Mouse (Mus musculus) bone marrow, adult 2 months (tissue): ENCODE measurements around the gene Tlnrd1. TPM values are rescaled to one million over a fixed set of nuclear protein-coding genes. Genes with fewer than 3 reads are reported as not detected.

Experiments used
- H3K27ac ChIP-seq: fragments of 200-500 bp; 2 replicates; pipeline ENCODE4 v1.5.1; 2012; ENCODE audit warnings: low read depth, mild to moderate bottlenecking, control low read depth, inconsistent platforms, low read length; ENCODE audit not compliant: control insufficient read depth, poor library complexity, insufficient read depth
- H3K4me1 ChIP-seq: fragments of 200-500 bp; 2 replicates; pipeline ENCODE4 v1.6.1; 2011; ENCODE audit warnings: low read length; ENCODE audit not compliant: control insufficient read depth, insufficient read depth
- H3K4me3 ChIP-seq: fragments of 200-500 bp; replicated peaks from 2 replicates; pipeline ENCODE3; 2011; ENCODE audit warnings: mild to moderate bottlenecking, low read depth, low read length, control low read depth; ENCODE audit not compliant: control insufficient read depth
- CTCF ChIP-seq: fragments of 200-500 bp; IDR thresholded peaks from 2 replicates; pipeline ENCODE4 v1.5.1; 2011; ENCODE audit warnings: low read length, control low read depth; ENCODE audit not compliant: control insufficient read depth, insufficient read depth
- POLR2A ChIP-seq: fragments of 200-500 bp; IDR thresholded peaks from 2 replicates; pipeline ENCODE4 v1.6.1; 2011; ENCODE audit warnings: low read depth, mild to moderate bottlenecking, control low read depth, low read length, borderline replicate concordance; ENCODE audit not compliant: control insufficient read depth
- WGBS: fragments of 180-500 bp; shearing (Covaris S2); methylation state at CpG from one replicate; pipeline ENCODE4 v1.1.7; 2018; 5-methylcytosine and 5-hydroxymethylcytosine counted together
- polyA plus RNA-seq: library from polyadenylated mRNA; stranded (reverse); fragments of >200 nt; gene quantifications from 2 replicates; pipeline ENCODE4 v1.2.4, GENCODE M21; 2011; ENCODE audit warnings: low replicate concordance; ENCODE audit not compliant: missing spikeins, insufficient read depth, insufficient read length

Gene Tlnrd1
- polyA plus RNA-seq, 1 experiment = 10.5 TPM

GRCm38 (mm10) chr7:83889383-83889782 lies 5.3 kb upstream of the Tlnrd1 start:
- Histone ChIP-seq H3K4me3 (no peak overlapping the region), H3K27ac (no peak overlapping the region), H3K4me1 (no peaks in the 10 kb centered on the region; the same call in 1 of the 2 replicates)
- 37% methylated on average over 3 of the region's 3 CpGs for WGBS
- TF ChIP-seq CTCF = no peak
- no peak for TF ChIP-seq POLR2A

DNA sequence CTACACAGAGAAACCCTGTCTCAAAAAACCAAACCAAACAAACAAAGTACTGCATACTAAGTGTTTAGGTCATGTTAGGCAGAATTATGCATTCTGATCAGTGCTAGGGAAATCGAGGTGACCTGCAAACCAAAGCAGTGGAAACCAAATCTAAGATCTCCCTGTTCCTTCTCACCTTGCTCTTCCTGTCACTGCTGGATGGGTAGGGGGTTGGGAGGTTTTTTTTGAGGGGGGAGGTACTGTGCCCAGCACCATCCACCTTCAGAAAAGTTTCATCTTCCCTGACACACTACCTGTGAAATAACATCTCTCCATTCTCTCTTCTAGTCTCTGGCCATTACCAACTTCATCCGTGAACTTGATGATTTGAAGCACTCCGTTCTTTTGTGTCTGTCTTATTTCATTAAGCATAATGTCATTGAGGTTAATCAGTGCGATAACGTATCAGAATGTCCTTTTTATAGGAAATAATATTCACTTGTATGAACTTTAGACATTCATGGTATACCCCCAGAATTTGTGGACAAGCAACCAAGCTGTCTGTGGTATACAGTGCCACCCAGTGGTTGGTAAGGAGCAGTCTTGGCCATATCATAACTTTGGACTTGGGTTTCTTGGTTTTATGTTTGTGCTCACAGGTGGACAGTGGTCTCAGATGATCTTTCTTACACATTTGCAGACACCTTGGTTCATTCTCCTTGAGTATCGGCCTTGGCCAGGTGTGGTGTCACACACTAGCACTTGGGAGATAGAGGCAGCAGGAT lies 2.4 kb upstream of the Tlnrd1 start:
- TF ChIP-seq POLR2A (no peak), CTCF (peak; percentile 47)
- Histone ChIP-seq H3K4me1 (peaks cover 5% of the 10 kb centered on the region), H3K27ac (peak overlapping the region; percentile 86), H3K4me3 (no peak overlapping the region)
- 83% methylated on average over 6 of the region's 6 CpGs for whole genome bisulfite sequencing

- H3K4me1 ChIP-seq = peaks cover 5% of the 10 kb centered on the region
- no peak overlapping the region for H3K4me3 ChIP-seq
- TF ChIP-seq POLR2A (no peak), CTCF (no peak)
- 59% methylated on average over 4 of the region's 4 CpGs for WGBS
- peak overlapping the region; percentile 86 for H3K27ac ChIP-seq
Measured at GRCm38 (mm10) chr7:83885835-83886234, 1.7 kb upstream of the Tlnrd1 start.

- peak overlapping the region; percentile 64 for H3K4me3 ChIP-seq
- H3K4me1 ChIP-seq = peaks cover 5% of the 10 kb centered on the region
- H3K27ac ChIP-seq = peak overlapping the region; percentile 96
- WGBS = 40% methylated on average over 6 of the region's 6 CpGs
- TF ChIP-seq POLR2A (no peak), CTCF (no peak)
Measured at GRCm38 (mm10) chr7:83884921-83885532, 922 bp upstream of the Tlnrd1 start.

GRCm38 (mm10) chr7:83883276-83884020 lies 657 bp downstream of the Tlnrd1 start:
- WGBS = under 1% methylated on average over 91 of the region's 91 CpGs
- Histone ChIP-seq H3K27ac (peak overlapping the region; percentile 96), H3K4me3 (peak overlapping the region; percentile 64), H3K4me1 (peaks cover 5% of the 10 kb centered on the region)
- TF ChIP-seq POLR2A (0 out of 2 replicates have a peak, but pooled peaks have one; percentile 40), CTCF (no peak)

DNA sequence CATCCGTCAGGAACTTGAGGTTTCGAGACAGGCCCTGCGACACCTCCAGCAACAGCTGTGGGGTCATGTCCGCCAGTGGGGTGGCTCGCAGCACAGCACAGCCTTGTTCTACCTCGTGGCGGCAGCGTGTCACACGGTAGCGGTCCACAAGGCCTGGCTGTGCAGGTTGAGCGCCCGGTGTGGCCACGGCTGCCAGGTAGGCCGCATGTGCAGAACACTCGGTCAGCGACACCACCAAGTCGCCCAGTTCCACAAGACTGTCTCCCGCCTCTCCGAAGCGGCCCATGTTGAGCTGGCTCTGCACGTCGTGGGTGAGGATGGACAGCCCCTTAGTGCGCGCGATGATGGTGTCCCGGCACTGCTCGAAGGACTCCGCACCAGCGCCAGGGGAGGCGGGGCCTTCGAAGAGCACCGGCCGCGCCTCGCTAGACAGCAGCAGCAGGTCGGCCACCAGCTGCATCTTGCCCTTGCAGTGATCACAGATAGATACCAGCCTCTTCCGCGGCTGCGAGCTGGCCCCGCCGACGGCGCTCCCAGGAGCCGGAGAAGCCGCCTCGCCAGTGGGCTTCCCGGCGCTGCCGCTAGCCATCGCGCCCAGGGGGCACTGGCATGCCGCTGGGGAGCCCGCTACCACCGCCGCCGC lies 1.4 kb downstream of the Tlnrd1 start:
- WGBS = 36% methylated on average over 56 of the region's 56 CpGs
- Histone ChIP-seq H3K4me3 (peak overlapping the region; percentile 64), H3K27ac (peak overlapping the region; percentile 96), H3K4me1 (peaks cover 6% of the 10 kb centered on the region)
- TF ChIP-seq CTCF (no peak), POLR2A (peak; percentile 72; the same call in 1 of the 2 replicates)

DNA sequence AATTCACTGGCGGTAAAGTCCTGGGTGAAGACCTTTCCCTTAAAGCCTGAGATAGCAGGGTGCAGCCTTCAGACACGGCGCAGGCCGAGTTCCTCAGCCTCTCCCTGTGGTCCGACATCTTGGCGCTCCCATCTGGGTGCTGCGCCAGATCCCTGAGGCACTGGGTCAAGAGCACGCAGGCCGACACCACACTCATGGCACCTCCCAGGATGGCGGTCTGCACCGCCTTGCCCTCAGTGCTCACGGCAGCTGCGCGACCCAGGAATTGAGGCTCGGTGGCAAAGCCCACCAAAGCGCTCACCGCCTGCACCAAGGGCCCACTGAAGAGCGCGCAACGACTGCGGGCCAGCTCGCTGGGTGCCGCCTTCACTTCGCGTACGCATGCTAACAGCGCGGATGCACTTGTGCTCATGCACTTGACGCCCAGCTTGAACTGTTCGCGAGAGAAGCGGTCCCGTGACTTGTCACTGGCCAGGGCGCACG lies 1.9 kb downstream of the Tlnrd1 start:
- Histone ChIP-seq H3K4me1 (peaks cover 6% of the 10 kb centered on the region), H3K27ac (no peak overlapping the region; the same call in 1 of the 2 replicates)
- 98% methylated on average over 35 of the region's 35 CpGs for WGBS

More for the DNA sequence above, 1.9 kb downstream of the Tlnrd1 start:
- peak overlapping the region; percentile 64 for H3K4me3 ChIP-seq
- TF ChIP-seq POLR2A (peak; percentile 34; the same call in 1 of the 2 replicates), CTCF (no peak)
